Mouse (Mus musculus) olfactory bulb, adult 2 months (tissue): ENCODE results near the gene Cntnap4. TPM values are rescaled to one million over a fixed set of nuclear protein-coding genes. Genes with fewer than 3 reads are reported as not detected.

Experiments used
- H3K27ac ChIP-seq: fragments of 200-500 bp; 2 replicates; pipeline ENCODE4 v1.5.1; 2012; ENCODE audit warnings: low read depth, low read length; ENCODE audit not compliant: insufficient read depth
- H3K4me1 ChIP-seq: fragments of 200-500 bp; 2 replicates; pipeline ENCODE4 v1.6.1; 2012; ENCODE audit warnings: low read length; ENCODE audit not compliant: control insufficient read depth, insufficient read depth
- H3K4me3 ChIP-seq: fragments of 200-500 bp; 2 replicates; pipeline ENCODE4 v1.5.1; 2012; ENCODE audit warnings: mild to moderate bottlenecking, low read depth, low read length, moderate library complexity; ENCODE audit not compliant: insufficient read depth
- CTCF ChIP-seq: fragments of 200-500 bp; IDR thresholded peaks from 2 replicates; pipeline ENCODE4 v1.5.1; 2012; ENCODE audit warnings: low read depth, mild to moderate bottlenecking, low read length, moderate library complexity; ENCODE audit not compliant: insufficient read depth
- POLR2A ChIP-seq: fragments of 200-500 bp; IDR thresholded peaks from 2 replicates; pipeline ENCODE4 v1.6.1; 2012; ENCODE audit warnings: mild to moderate bottlenecking, low read depth, low read length, moderate library complexity; ENCODE audit not compliant: insufficient read depth
- WGBS: fragments of 180-500 bp; shearing (Covaris S2); methylation state at CpG from one replicate; pipeline ENCODE4 v1.1.7; 2018; 5-methylcytosine and 5-hydroxymethylcytosine counted together
- polyA plus RNA-seq: library from polyadenylated mRNA; stranded (reverse); fragments of >200 nt; gene quantifications from 2 replicates; pipeline ENCODE4 v1.2.4, GENCODE M21; 2012; ENCODE audit warnings: low replicate concordance; ENCODE audit not compliant: missing spikeins, insufficient read depth, insufficient read length

Gene Cntnap4
- polyA plus RNA-seq, 1 experiment: not detected

GRCm38 (mm10) chr8:112596023-112596776, 26.4 kb downstream of the Cntnap4 start:
- 44% methylated on average over 15 of the region's 15 CpGs for WGBS
- TF ChIP-seq POLR2A (no peak), CTCF (no peak)
- H3K27ac ChIP-seq: no peak overlapping the region

GRCm38 (mm10) chr8:112599975-112600374, 30.1 kb downstream of the Cntnap4 start:
- 90% methylated on average over 11 of the region's 11 CpGs for WGBS
- H3K4me3 ChIP-seq: no peak overlapping the region
- H3K4me1 ChIP-seq: 0 out of 2 replicates have a peak, but pooled peaks cover 4% of the 10 kb centered on the region
- TF ChIP-seq CTCF (no peak), POLR2A (no peak)
- H3K27ac ChIP-seq: no peak overlapping the region

More at GRCm38 (mm10) chr8:112596023-112596776, 26.4 kb downstream of the Cntnap4 start:
- Histone ChIP-seq H3K4me1 (peaks cover 6% of the 10 kb centered on the region; the same call in 1 of the 2 replicates), H3K4me3 (no peak overlapping the region)

GRCm38 (mm10) chr8:112601150-112601549, 31.3 kb downstream of the Cntnap4 start:
- H3K4me3 ChIP-seq: no peak overlapping the region
- no peak overlapping the region for H3K27ac ChIP-seq
- H3K4me1 ChIP-seq: 0 out of 2 replicates have a peak, but pooled peaks cover under 1% of the 10 kb centered on the region
- 94% methylated on average over 1 of the region's 1 CpGs for WGBS
- TF ChIP-seq CTCF: no peak
- no peak for TF ChIP-seq POLR2A

GRCm38 (mm10) chr8:112610121-112610520, 40.3 kb downstream of the Cntnap4 start:
- Histone ChIP-seq H3K4me3 (no peak overlapping the region), H3K4me1 (peaks cover 4% of the 10 kb centered on the region; the same call in 1 of the 2 replicates), H3K27ac (no peak overlapping the region)
- WGBS: 59% methylated on average over 6 of the region's 6 CpGs
- no peak for TF ChIP-seq CTCF
- TF ChIP-seq POLR2A: no peak

- Histone ChIP-seq H3K4me1 (peaks cover 2% of the 10 kb centered on the region; the same call in 1 of the 2 replicates), H3K4me3 (no peak overlapping the region), H3K27ac (no peak overlapping the region)
- WGBS: 54% methylated on average over 7 of the region's 7 CpGs
- TF ChIP-seq POLR2A: no peak
- no peak for TF ChIP-seq CTCF
Observed at GRCm38 (mm10) chr8:112628791-112629190, 58.9 kb downstream of the Cntnap4 start.

GRCm38 (mm10) chr8:112652657-112653056, 82.8 kb downstream of the Cntnap4 start:
- H3K4me3 ChIP-seq: no peak overlapping the region
- 57% methylated on average over 4 of the region's 4 CpGs for WGBS
- H3K4me1 ChIP-seq: no peaks in the 10 kb centered on the region
- TF ChIP-seq POLR2A (no peak), CTCF (no peak)
- H3K27ac ChIP-seq: no peak overlapping the region

- WGBS: 100% methylated on average over 1 of the region's 1 CpGs
- Histone ChIP-seq H3K27ac (no peak overlapping the region), H3K4me1 (no peaks in the 10 kb centered on the region), H3K4me3 (no peak overlapping the region)
- no peak for TF ChIP-seq CTCF
- TF ChIP-seq POLR2A: no peak
Observed at GRCm38 (mm10) chr8:112653276-112653675, 83.4 kb downstream of the Cntnap4 start.

GRCm38 (mm10) chr8:112653994-112654393, 84.2 kb downstream of the Cntnap4 start:
- no peak for TF ChIP-seq CTCF
- TF ChIP-seq POLR2A: no peak
- Histone ChIP-seq H3K27ac (no peak overlapping the region), H3K4me3 (no peak overlapping the region), H3K4me1 (no peaks in the 10 kb centered on the region)
- 60% methylated on average over 3 of the region's 3 CpGs for WGBS

- WGBS: 58% methylated on average over 3 of the region's 3 CpGs
Observed at GRCm38 (mm10) chr8:112664067-112664466, 94.2 kb downstream of the Cntnap4 start.

GRCm38 (mm10) chr8:112674671-112675070, 104.8 kb downstream of the Cntnap4 start:
- no peaks in the 10 kb centered on the region for H3K4me1 ChIP-seq
- H3K27ac ChIP-seq: no peak overlapping the region
- TF ChIP-seq POLR2A (no peak), CTCF (no peak)
- 91% methylated on average over 1 of the region's 1 CpGs for WGBS
- H3K4me3 ChIP-seq: no peak overlapping the region

More at GRCm38 (mm10) chr8:112664067-112664466, 94.2 kb downstream of the Cntnap4 start:
- Histone ChIP-seq H3K4me3 (no peak overlapping the region), H3K27ac (no peak overlapping the region), H3K4me1 (no peaks in the 10 kb centered on the region)
- TF ChIP-seq POLR2A (no peak), CTCF (no peak)
